Mouse (Mus musculus) layer of hippocampus, adult 8-10 months (tissue): ENCODE measurements around the gene Rundc3a. TPM values are rescaled to one million over a fixed set of nuclear protein-coding genes. Genes with fewer than 3 reads are reported as not detected.

ENCODE experiments used
- DNase-seq, 2 experiments: peaks; one replicate each; pipeline ENCODE4 v3.0.0; 2022; ENCODE audit warnings: low spot score in 2 of 2
- microRNA-seq, 2 experiments: library from miRNA; unstranded; fragments of <30 nt; microRNA quantifications; one replicate each; pipeline ENCODE4 v1.2.0; 2022
- total RNA-seq, 4 experiments: library from RNA; stranded (reverse); gene quantifications; 2 replicates each; pipeline ENCODE4 v1.2.4; 2022

The Rundc3a gene
- total RNA-seq, 4 experiments from 2014 or later: 420 to 453 (median 428) TPM

GRCm38 (mm10) chr11:102446581-102447461 is 53.6 kb downstream of the Rundc3a start:
- no peak for DNase-seq

GRCm38 (mm10) chr11:102447497-102447896 is 54.3 kb downstream of the Rundc3a start, which contains the start of gene Fam171a2:
TSS of gene Fam171a2 (minus strand) at chr11:102447682.
- DNase-seq: peak in 1 of 2 experiments; percentile 72

GRCm38 (mm10) chr11:102448327-102448726 is 55.1 kb downstream of the Rundc3a start:
- peak in 1 of 2 experiments; percentile 55 for DNase-seq

DNA sequence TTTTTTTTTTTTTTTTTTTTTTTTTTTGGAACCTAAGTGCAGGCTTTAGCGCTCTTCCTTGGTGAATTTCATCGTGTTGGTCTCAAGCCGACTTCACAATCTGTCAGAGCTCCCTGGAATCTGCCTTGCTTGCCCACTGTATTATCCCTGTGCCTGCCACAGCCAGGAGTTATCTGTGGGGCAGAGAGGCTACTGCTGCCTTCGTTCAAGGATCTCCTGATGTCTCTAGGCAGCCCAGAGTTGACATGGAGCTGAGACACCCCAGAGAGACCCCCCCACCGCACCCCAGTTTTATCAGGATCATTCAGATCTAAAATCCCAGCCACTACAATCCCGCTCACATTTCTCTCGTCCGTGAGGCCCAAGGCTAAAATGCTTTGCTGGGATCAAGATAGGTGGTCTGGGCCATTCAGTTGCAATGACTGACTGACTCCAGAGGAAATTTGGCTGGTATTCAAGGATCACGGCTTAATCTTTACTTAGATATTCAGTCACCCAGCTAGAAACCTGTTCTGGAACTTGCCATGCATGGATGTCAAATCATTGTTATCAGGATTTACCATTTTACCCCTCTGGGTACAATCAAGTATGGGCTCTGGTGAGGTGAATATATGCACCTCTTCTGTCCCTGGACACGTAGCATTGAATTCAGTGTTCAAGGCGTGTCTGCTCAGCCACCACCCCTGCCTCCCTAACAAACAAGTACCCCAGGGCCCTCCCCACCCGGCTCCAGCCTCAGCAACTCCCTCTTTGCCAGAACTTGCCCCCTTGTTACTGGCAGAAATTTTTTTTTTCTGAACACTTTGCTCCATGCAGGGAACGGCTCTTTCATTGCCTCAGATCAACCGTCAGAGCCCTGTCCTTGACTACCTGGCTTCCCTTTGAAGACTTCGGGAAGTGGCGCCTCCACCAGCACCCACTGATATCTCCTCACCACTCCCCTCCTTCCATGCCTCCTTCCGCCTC is 56.1 kb downstream of the Rundc3a start:
- DNase-seq: peak in 1 of 2 experiments; percentile 35

Small RNA genes lying within 50 kb of the gene (microRNA-seq; reads per million reads assigned to microRNA genes)
- 0 to 0.76 reads per million in 2 experiments for gene Mir6930

Other genes starting within 250 kb of the Rundc3a start
- under 1 TPM in 1 of 4 experiments, not detected in 3; 0.29 TPM for gene Nags, start 247.9 kb upstream of the Rundc3a start, total RNA-seq
- gene Tmem101, start 237.0 kb upstream of the Rundc3a start, total RNA-seq: 10 to 100 TPM; 22.6 to 27.3 (median 25.1) TPM
- 10 to 100 TPM; 53.5 to 61.6 (median 58.8) TPM for gene Lsm12, start 208.1 kb upstream of the Rundc3a start, total RNA-seq
- 10 to 100 TPM; 66.0 to 74.2 (median 70.4) TPM for gene G6pc3, start 203.8 kb upstream of the Rundc3a start, total RNA-seq
- 100 to 1,000 TPM; 219 to 252 (median 232) TPM for gene Hdac5, start 163.2 kb upstream of the Rundc3a start, total RNA-seq
- gene BC030867, start 144.5 kb upstream of the Rundc3a start, total RNA-seq: 1 to 10 TPM in 1 of 4 experiments, under 1 TPM in 3; 0.62 to 1.2 (median 0.64) TPM
- gene Asb16, start 124.7 kb upstream of the Rundc3a start, total RNA-seq: 1 to 10 TPM; 2.1 to 2.4 (median 2.2) TPM
- 10 to 100 TPM; 61.4 to 72.0 (median 67.7) TPM for gene Tmub2, start 108.5 kb upstream of the Rundc3a start, total RNA-seq
- 100 to 1,000 TPM; 153 to 169 (median 157) TPM for gene Atxn7l3, start 96.8 kb upstream of the Rundc3a start, total RNA-seq
- 100 to 1,000 TPM; 106 to 122 (median 120) TPM for gene Ubtf, start 73.7 kb upstream of the Rundc3a start, total RNA-seq
- gene Slc4a1, start 27.2 kb upstream of the Rundc3a start, total RNA-seq: under 1 TPM in 2 of 4 experiments, not detected in 2; 0.10 to 0.11 TPM
- gene Slc25a39, start 14.5 kb downstream of the Rundc3a start, total RNA-seq: 10 to 100 TPM; 62.0 to 72.4 (median 64.6) TPM
- gene Grn, start 36.9 kb downstream of the Rundc3a start, total RNA-seq: 100 to 1,000 TPM in 2 of 4 experiments, 10 to 100 TPM in 2; 61.9 to 191 (median 114) TPM
- 10 to 100 TPM; 77.6 to 94.7 (median 85.7) TPM for gene Fam171a2, start 54.3 kb downstream of the Rundc3a start, total RNA-seq
- 1 to 10 TPM; 1.1 to 3.2 (median 2.7) TPM for gene Itga2b, start 76.7 kb downstream of the Rundc3a start, total RNA-seq
- 10 to 100 TPM; 49.2 to 66.6 (median 52.9) TPM for gene Gpatch8, start 163.0 kb downstream of the Rundc3a start, total RNA-seq
- gene Gm11627, start 186.1 kb downstream of the Rundc3a start, total RNA-seq: 1 to 10 TPM in 3 of 4 experiments, under 1 TPM in 1; 0.93 to 2.8 (median 1.6) TPM
- 1 to 10 TPM; 5.9 to 7.3 (median 6.1) TPM for gene Fzd2, start 211.0 kb downstream of the Rundc3a start, total RNA-seq